Mouse (Mus musculus): Measurements from ENCODE around the gene Eef1akmt1.
A peak's percentile ranks its signal among the peaks of the same experiment; 100 is the strongest.

Gene Eef1akmt1

GRCm38 (mm10) chr14:57546131-57546530, 25.3 kb downstream of the Eef1akmt1 start:
- no peak for DNase-seq

GRCm38 (mm10) chr14:57545526-57545925, 25.9 kb downstream of the Eef1akmt1 start:
- no peak for DNase-seq

- no peak for DNase-seq
Observed at GRCm38 (mm10) chr14:57543420-57544039, 27.9 kb downstream of the Eef1akmt1 start.

GRCm38 (mm10) chr14:57542231-57542630, 29.2 kb downstream of the Eef1akmt1 start:
- no peak for DNase-seq

- no peak for DNase-seq
Observed at GRCm38 (mm10) chr14:57540683-57541082, 30.7 kb downstream of the Eef1akmt1 start.

- DNase-seq = peak; percentile 47 to 64
Observed at GRCm38 (mm10) chr14:57537261-57538015, 34.0 kb downstream of the Eef1akmt1 start.

- no peak for DNase-seq
Observed at GRCm38 (mm10) chr14:57536820-57537219, 34.6 kb downstream of the Eef1akmt1 start.

GRCm38 (mm10) chr14:57535646-57536045, 35.8 kb downstream of the Eef1akmt1 start:
- DNase-seq = peak; percentile 25 to 50

GRCm38 (mm10) chr14:57534961-57535360, 36.5 kb downstream of the Eef1akmt1 start:
- peak; percentile 54 to 83 for DNase-seq

GRCm38 (mm10) chr14:57534346-57534745, 37.1 kb downstream of the Eef1akmt1 start:
- DNase-seq = peak; percentile 59 to 64

GRCm38 (mm10) chr14:57533841-57534240, 37.6 kb downstream of the Eef1akmt1 start:
- DNase-seq = no peak

- DNase-seq = peak; percentile 69 to 79
Observed at GRCm38 (mm10) chr14:57533214-57533613, 38.2 kb downstream of the Eef1akmt1 start.

GRCm38 (mm10) chr14:57532577-57532976, 38.8 kb downstream of the Eef1akmt1 start:
- no peak for DNase-seq

- no peak for DNase-seq
Observed at GRCm38 (mm10) chr14:57529786-57530515, 41.5 kb downstream of the Eef1akmt1 start.

GRCm38 (mm10) chr14:57529086-57529785, 42.2 kb downstream of the Eef1akmt1 start:
- DNase-seq = no peak

GRCm38 (mm10) chr14:57527598-57527997, 43.8 kb downstream of the Eef1akmt1 start:
- no peak for DNase-seq

GRCm38 (mm10) chr14:57527122-57527521, 44.3 kb downstream of the Eef1akmt1 start:
- no peak for DNase-seq

GRCm38 (mm10) chr14:57526050-57526623, 45.3 kb downstream of the Eef1akmt1 start:
- no peak for DNase-seq

GRCm38 (mm10) chr14:57525388-57526049, 45.9 kb downstream of the Eef1akmt1 start:
- DNase-seq = peak; percentile 82 to 90

- DNase-seq = peak; percentile 63 to 71
Observed at GRCm38 (mm10) chr14:57524671-57525387, 46.6 kb downstream of the Eef1akmt1 start, which contains the start of gene Il17d. TSS of gene Il17d (plus strand) at chr14:57524777.

- no peak for DNase-seq
Observed at GRCm38 (mm10) chr14:57523762-57524161, 47.6 kb downstream of the Eef1akmt1 start.
